Mouse (Mus musculus): ENCODE data around the gene Pex14.
"Not testable (repeated sequence)": the region's sequence is repeated elsewhere in the genome, so short reads cannot be mapped to it uniquely, and the experiment has no call there.

The Pex14 gene

GRCm38 (mm10) chr4:149099369-149100017 lies at the start of gene Pex14:
TSS of gene Pex14 (minus strand) at chr4:149099876.
- peak; percentile 91 for DNase-seq

- no peak for DNase-seq
Measured at GRCm38 (mm10) chr4:149149196-149149595, 49.5 kb upstream of the Pex14 start.

- no peak for DNase-seq
Measured at GRCm38 (mm10) chr4:149148084-149148483, 48.4 kb upstream of the Pex14 start.

GRCm38 (mm10) chr4:149147528-149147927 lies 47.9 kb upstream of the Pex14 start:
- no peak for DNase-seq

- no peak for DNase-seq
Measured at GRCm38 (mm10) chr4:149145151-149145550, 45.5 kb upstream of the Pex14 start.

- DNase-seq, result peak; percentile 67
Measured at GRCm38 (mm10) chr4:149144459-149144858, 44.8 kb upstream of the Pex14 start.

- DNase-seq, result peak; percentile 29
Measured at GRCm38 (mm10) chr4:149143594-149143993, 43.9 kb upstream of the Pex14 start.

- DNase-seq, result no peak
Measured at GRCm38 (mm10) chr4:149138515-149138914, 38.8 kb upstream of the Pex14 start.

GRCm38 (mm10) chr4:149136982-149137770 lies 37.5 kb upstream of the Pex14 start, which contains the start of gene Cenps:
TSS of gene Cenps (minus strand) at chr4:149137629.
- DNase-seq, result peak; percentile 84

- no peak for DNase-seq
Measured at GRCm38 (mm10) chr4:149136116-149136850, 36.6 kb upstream of the Pex14 start.

- DNase-seq, result no peak
Measured at GRCm38 (mm10) chr4:149133395-149133794, 33.7 kb upstream of the Pex14 start.

- no peak for DNase-seq
Measured at GRCm38 (mm10) chr4:149131789-149132565, 32.3 kb upstream of the Pex14 start.

- no peak for DNase-seq
Measured at GRCm38 (mm10) chr4:149131021-149131752, 31.5 kb upstream of the Pex14 start.

GRCm38 (mm10) chr4:149128467-149128866 lies 28.8 kb upstream of the Pex14 start:
- no peak for DNase-seq

- DNase-seq, result no peak
Measured at GRCm38 (mm10) chr4:149126663-149127062, 27.0 kb upstream of the Pex14 start, which contains the start of gene Cort. TSS of gene Cort (minus strand) at chr4:149126763.

- no peak for DNase-seq
Measured at GRCm38 (mm10) chr4:149126115-149126509, 26.4 kb upstream of the Pex14 start.

GRCm38 (mm10) chr4:149125341-149126114 lies 25.9 kb upstream of the Pex14 start:
- DNase-seq, result no peak

GRCm38 (mm10) chr4:149123432-149123831 lies 23.8 kb upstream of the Pex14 start:
- DNase-seq, result no peak

GRCm38 (mm10) chr4:149119978-149120562 lies 20.4 kb upstream of the Pex14 start:
- DNase-seq, result not testable (repeated sequence)

- peak; percentile 93 for DNase-seq
Measured at GRCm38 (mm10) chr4:149103875-149104561, 4.3 kb upstream of the Pex14 start, which contains the start of gene Dffa. TSS of gene Dffa (plus strand) at chr4:149104146.

Measured in kidney, adult 11 months (tissue).